Mouse (Mus musculus) intestine, embryonic 15.5 days (tissue): ENCODE measurements around the gene Gtf3c1. TPM values are rescaled to one million over a fixed set of nuclear protein-coding genes. Genes with fewer than 3 reads are reported as not detected.
"Not testable (repeated sequence)": the region's sequence is repeated elsewhere in the genome, so short reads cannot be mapped to it uniquely, and the experiment has no call there.

Experiments
- ATAC-seq: fragments of 200-750 bp; cut with Nextera tagmentation; 2 replicates; pipeline ENCODE4 v1.8.0; 2017; ENCODE audit warnings: moderate TSS enrichment, moderate library complexity
- H3K27ac ChIP-seq: fragments of 300-500 bp; sonication (generic); 2 replicates; pipeline ENCODE4 v1.5.1; 2015; ENCODE audit warnings: mild to moderate bottlenecking, inconsistent platforms
- H3K27me3 ChIP-seq: fragments of 300-500 bp; sonication (generic); replicated peaks from 2 replicates; pipeline ENCODE4 v1.6.1; 2015; ENCODE audit warnings: inconsistent platforms
- H3K36me3 ChIP-seq: fragments of 300-500 bp; sonication (generic); 2 replicates; pipeline ENCODE4 v1.6.1; 2015; ENCODE audit warnings: inconsistent platforms
- H3K4me1 ChIP-seq: fragments of 300-500 bp; sonication (generic); replicated peaks from 2 replicates; pipeline ENCODE4 v1.6.1; 2015; ENCODE audit warnings: inconsistent platforms
- H3K4me2 ChIP-seq: fragments of 300-500 bp; sonication (generic); replicated peaks from 2 replicates; pipeline ENCODE4 v1.6.1; 2015; ENCODE audit warnings: mild to moderate bottlenecking, inconsistent platforms
- H3K4me3 ChIP-seq: fragments of 300-500 bp; sonication (generic); replicated peaks from 2 replicates; pipeline ENCODE4 v1.5.1; 2015; ENCODE audit warnings: inconsistent platforms
- H3K9ac ChIP-seq: fragments of 300-500 bp; sonication (generic); 2 replicates; pipeline ENCODE4 v1.6.1; 2015; ENCODE audit warnings: inconsistent platforms
- H3K9me3 ChIP-seq: fragments of 300-500 bp; sonication (generic); 2 replicates; pipeline ENCODE4 v1.6.1; 2016; ENCODE audit warnings: inconsistent platforms
- WGBS: fragments of 180-500 bp; shearing (Covaris S2); methylation state at CpG from one replicate; pipeline ENCODE4 v1.1.7; 2015; 5-methylcytosine and 5-hydroxymethylcytosine counted together
- polyA plus RNA-seq: library from polyadenylated mRNA; unstranded; fragments of >200 nt; fragmentation: Nextera tagmentation; extraction: Ambion mirVana; gene quantifications from 2 replicates; pipeline ENCODE4 v1.2.1, GENCODE M21; 2015

The Gtf3c1 gene
- polyA plus RNA-seq, 1 experiment from 2014 or later, result 19.3 TPM

- peak; percentile 25; the same call in 1 of the 2 replicates for ATAC-seq
- Histone ChIP-seq H3K4me3 (no peak overlapping the region), H3K9ac (no peak overlapping the region), H3K27me3 (no peaks in the 10 kb centered on the region), H3K36me3 (no peaks in the 10 kb centered on the region), H3K27ac (no peak overlapping the region), H3K4me1 (no peaks in the 10 kb centered on the region), H3K4me2 (no peak overlapping the region), H3K9me3 (no peaks in the 10 kb centered on the region)
Measured at GRCm38 (mm10) chr7:125731679-125732078, 24.1 kb upstream of the Gtf3c1 start.

GRCm38 (mm10) chr7:125723189-125723972 is 15.8 kb upstream of the Gtf3c1 start:
- Histone ChIP-seq H3K27ac (no peak overlapping the region), H3K27me3 (no peaks in the 10 kb centered on the region), H3K9me3 (no peaks in the 10 kb centered on the region), H3K36me3 (no peaks in the 10 kb centered on the region), H3K9ac (no peak overlapping the region), H3K4me2 (no peak overlapping the region), H3K4me1 (peaks cover 3% of the 10 kb centered on the region; the same call in 1 of the 2 replicates), H3K4me3 (no peak overlapping the region)
- WGBS, result 63% methylated on average over 5 of the region's 5 CpGs
- no peak for ATAC-seq

- no peak overlapping the region for H3K4me2 ChIP-seq
- H3K4me1 ChIP-seq, result peaks cover 7% of the 10 kb centered on the region; the same call in 1 of the 2 replicates
- H3K36me3 ChIP-seq, result no peaks in the 10 kb centered on the region
- H3K27me3 ChIP-seq, result no peaks in the 10 kb centered on the region
- no peak overlapping the region for H3K9ac ChIP-seq
- H3K4me3 ChIP-seq, result no peak overlapping the region
- ATAC-seq, result no peak
- H3K27ac ChIP-seq, result no peak overlapping the region
- H3K9me3 ChIP-seq, result no peaks in the 10 kb centered on the region
Measured at GRCm38 (mm10) chr7:125722127-125722526, 14.5 kb upstream of the Gtf3c1 start.

- Histone ChIP-seq H3K4me3 (no peak overlapping the region), H3K27ac (no peak overlapping the region)
- ATAC-seq, result no peak
Measured at GRCm38 (mm10) chr7:125721033-125721432, 13.5 kb upstream of the Gtf3c1 start.

GRCm38 (mm10) chr7:125720370-125720769 is 12.8 kb upstream of the Gtf3c1 start:
- no peak overlapping the region for H3K4me3 ChIP-seq
- no peak overlapping the region for H3K9ac ChIP-seq
- H3K4me1 ChIP-seq, result peaks cover 7% of the 10 kb centered on the region; the same call in 1 of the 2 replicates
- H3K27ac ChIP-seq, result no peak overlapping the region
- no peak for ATAC-seq
- H3K27me3 ChIP-seq, result no peaks in the 10 kb centered on the region
- no peaks in the 10 kb centered on the region for H3K36me3 ChIP-seq
- H3K4me2 ChIP-seq, result no peak overlapping the region
- 58% methylated on average over 5 of the region's 5 CpGs for WGBS
- no peaks in the 10 kb centered on the region for H3K9me3 ChIP-seq

More at GRCm38 (mm10) chr7:125721033-125721432, 13.5 kb upstream of the Gtf3c1 start:
- no peak overlapping the region for H3K4me2 ChIP-seq
- H3K9ac ChIP-seq, result no peak overlapping the region
- H3K27me3 ChIP-seq, result no peaks in the 10 kb centered on the region
- H3K4me1 ChIP-seq, result peaks cover 7% of the 10 kb centered on the region; the same call in 1 of the 2 replicates
- H3K9me3 ChIP-seq, result no peaks in the 10 kb centered on the region
- WGBS, result 74% methylated on average over 4 of the region's 4 CpGs
- no peaks in the 10 kb centered on the region for H3K36me3 ChIP-seq

GRCm38 (mm10) chr7:125717612-125718011 is 10.0 kb upstream of the Gtf3c1 start:
- Histone ChIP-seq H3K4me3 (no peak overlapping the region), H3K9me3 (no peaks in the 10 kb centered on the region), H3K27me3 (no peaks in the 10 kb centered on the region), H3K4me1 (peaks cover 12% of the 10 kb centered on the region), H3K27ac (no peak overlapping the region), H3K9ac (no peak overlapping the region), H3K4me2 (no peak overlapping the region), H3K36me3 (no peaks in the 10 kb centered on the region)
- peak; percentile 73 for ATAC-seq

GRCm38 (mm10) chr7:125716724-125717123 is 9.1 kb upstream of the Gtf3c1 start:
- 52% methylated on average over 2 of the region's 2 CpGs for WGBS
- Histone ChIP-seq H3K4me3 (no peak overlapping the region), H3K9me3 (no peaks in the 10 kb centered on the region), H3K9ac (no peak overlapping the region), H3K36me3 (no peaks in the 10 kb centered on the region), H3K27ac (peak overlapping the region; percentile 23), H3K4me1 (peaks cover 12% of the 10 kb centered on the region), H3K4me2 (no peak overlapping the region), H3K27me3 (no peaks in the 10 kb centered on the region)
- peak; percentile 74 for ATAC-seq

- 80% methylated on average over 3 of the region's 3 CpGs for WGBS
Measured at GRCm38 (mm10) chr7:125714803-125715202, 7.2 kb upstream of the Gtf3c1 start.

GRCm38 (mm10) chr7:125713542-125714055 is 6.0 kb upstream of the Gtf3c1 start:
- ATAC-seq, H3K4me2 ChIP-seq, H3K27me3 ChIP-seq, H3K9ac ChIP-seq, H3K9me3 ChIP-seq, H3K4me3 ChIP-seq, H3K36me3 ChIP-seq, H3K27ac ChIP-seq: not testable (repeated sequence)
- peaks cover 12% of the 10 kb centered on the region for H3K4me1 ChIP-seq
- whole genome bisulfite sequencing, result 94% methylated on average over 6 of the region's 7 CpGs

More at GRCm38 (mm10) chr7:125714803-125715202, 7.2 kb upstream of the Gtf3c1 start:
- Histone ChIP-seq H3K4me2 (no peak overlapping the region), H3K4me3 (no peak overlapping the region), H3K27me3 (no peaks in the 10 kb centered on the region), H3K27ac (no peak overlapping the region), H3K4me1 (peaks cover 9% of the 10 kb centered on the region), H3K9me3 (no peaks in the 10 kb centered on the region), H3K36me3 (no peaks in the 10 kb centered on the region), H3K9ac (no peak overlapping the region)
- no peak for ATAC-seq

GRCm38 (mm10) chr7:125708100-125708499 is 520 bp upstream of the Gtf3c1 start:
- Histone ChIP-seq H3K27ac (peak overlapping the region; percentile 49; the same call in 1 of the 2 replicates), H3K9me3 (no peaks in the 10 kb centered on the region), H3K36me3 (0 out of 2 replicates have a peak, but pooled peaks cover 3% of the 10 kb centered on the region), H3K4me1 (peaks cover 30% of the 10 kb centered on the region), H3K4me2 (peak overlapping the region; percentile 74), H3K27me3 (no peaks in the 10 kb centered on the region), H3K9ac (peak overlapping the region; percentile 82), H3K4me3 (peak overlapping the region; percentile 81)
- no peak for ATAC-seq
- under 1% methylated on average over 15 of the region's 15 CpGs for WGBS

GRCm38 (mm10) chr7:125707186-125707585 is 394 bp downstream of the Gtf3c1 start:
- peak overlapping the region; percentile 85 for H3K27ac ChIP-seq
- peak overlapping the region; percentile 83 for H3K9ac ChIP-seq
- under 1% methylated on average over 24 of the region's 24 CpGs for WGBS
- H3K4me1 ChIP-seq, result peaks cover 28% of the 10 kb centered on the region
- H3K27me3 ChIP-seq, result no peaks in the 10 kb centered on the region
- H3K4me2 ChIP-seq, result peak overlapping the region; percentile 74
- peak overlapping the region; percentile 81 for H3K4me3 ChIP-seq
- H3K9me3 ChIP-seq, result no peaks in the 10 kb centered on the region
- ATAC-seq, result peak; percentile 84
- H3K36me3 ChIP-seq, result peaks cover 12% of the 10 kb centered on the region

GRCm38 (mm10) chr7:125702791-125703190 is 4.8 kb downstream of the Gtf3c1 start:
- H3K4me3 ChIP-seq, result no peak overlapping the region
- WGBS, result 97% methylated on average over 1 of the region's 1 CpGs
- H3K36me3 ChIP-seq, result peaks cover 51% of the 10 kb centered on the region
- H3K27ac ChIP-seq, result no peak overlapping the region
- H3K4me1 ChIP-seq, result peaks cover 22% of the 10 kb centered on the region
- no peak for ATAC-seq
- 0 out of 2 replicates have a peak, but pooled peaks cover 4% of the 10 kb centered on the region for H3K9me3 ChIP-seq
- H3K4me2 ChIP-seq, result no peak overlapping the region
- H3K9ac ChIP-seq, result no peak overlapping the region
- H3K27me3 ChIP-seq, result no peaks in the 10 kb centered on the region
